Mouse (Mus musculus) midbrain, postnatal 0 days (tissue): ENCODE data around the gene Hsph1. TPM values are rescaled to one million over a fixed set of nuclear protein-coding genes. Genes with fewer than 3 reads are reported as not detected.

Source experiments
- ATAC-seq: fragments of 200-750 bp; cut with Nextera tagmentation; 2 replicates; pipeline ENCODE4 v1.8.0; 2017; ENCODE audit warnings: moderate number of reproducible peaks, mild to moderate bottlenecking, moderate TSS enrichment, moderate library complexity; ENCODE audit not compliant: low FRiP score
- DNase-seq: peaks from one replicate; pipeline ENCODE4 v3.0.0-alpha.2; 2015; ENCODE audit warnings: low spot score
- H3K27ac ChIP-seq: fragments of 300-500 bp; sonication (generic); 2 replicates; pipeline ENCODE4 v1.5.1; 2014; ENCODE audit warnings: low read depth, mild to moderate bottlenecking, low read length, mixed read lengths
- H3K27me3 ChIP-seq: fragments of 300-500 bp; sonication (generic); 2 replicates; pipeline ENCODE4 v1.6.1; 2014; ENCODE audit warnings: low read length, control low read depth, mixed read lengths; ENCODE audit not compliant: insufficient read depth
- H3K36me3 ChIP-seq: fragments of 300-500 bp; sonication (generic); 2 replicates; pipeline ENCODE4 v1.6.1; 2014; ENCODE audit warnings: low read length, control low read depth, mixed read lengths; ENCODE audit not compliant: insufficient read depth
- H3K4me1 ChIP-seq: fragments of 300-500 bp; sonication (generic); 2 replicates; pipeline ENCODE4 v1.6.1; 2014; ENCODE audit warnings: mild to moderate bottlenecking, control low read depth, antibody characterized with exemption, low read length, mixed read lengths; ENCODE audit not compliant: insufficient read depth
- H3K4me2 ChIP-seq: fragments of 300-500 bp; sonication (generic); 2 replicates; pipeline ENCODE4 v1.6.1; 2014; ENCODE audit warnings: low read depth, mild to moderate bottlenecking, low read length, mixed read lengths; ENCODE audit not compliant: poor library complexity, severe bottlenecking
- H3K4me3 ChIP-seq: fragments of 300-500 bp; sonication (generic); 2 replicates; pipeline ENCODE4 v1.5.1; 2014; ENCODE audit warnings: low read depth, mild to moderate bottlenecking, low read length, moderate library complexity
- H3K9ac ChIP-seq: fragments of 300-500 bp; sonication (generic); replicated peaks from 2 replicates; pipeline ENCODE4 v1.6.1; 2014; ENCODE audit warnings: mild to moderate bottlenecking, low read length, moderate library complexity, mixed read lengths; ENCODE audit not compliant: poor library complexity, severe bottlenecking
- H3K9me3 ChIP-seq: fragments of 300-500 bp; sonication (generic); 2 replicates; pipeline ENCODE4 v1.6.1; 2016; ENCODE audit warnings: low read length, control low read depth
- CTCF ChIP-seq: IDR thresholded peaks from 2 replicates; pipeline ENCODE4 v1.5.1; 2016; ENCODE audit warnings: antibody characterized with exemption, mild to moderate bottlenecking
- WGBS: fragments of 180-500 bp; shearing (Covaris S2); extraction: QIAGEN DNeasy Blood & Tissue Kit; methylation state at CpG from one replicate; pipeline ENCODE4 v1.1.7; 2014; 5-methylcytosine and 5-hydroxymethylcytosine counted together
- polyA plus RNA-seq: library from polyadenylated mRNA; unstranded; fragments of >200 nt; fragmentation: Nextera tagmentation; extraction: Ambion mirVana; gene quantifications from 2 replicates; pipeline ENCODE4 v1.2.1, GENCODE M21; 2015
- total RNA-seq: library from RNA; depleted of rRNA; stranded (reverse); fragments of >200 nt; gene quantifications from 2 replicates; pipeline ENCODE4 v1.2.3, GENCODE M21; 2014

Gene Hsph1
- total and polyA plus RNA-seq, 2 experiments from 2014 or later, result 28.5 to 74.1 TPM

- 60% methylated on average over 7 of the region's 7 CpGs for WGBS
- Histone ChIP-seq H3K9me3 (no peaks in the 10 kb centered on the region), H3K9ac (no peak overlapping the region), H3K27ac (peak overlapping the region; percentile 7; the same call in 1 of the 2 replicates), H3K4me1 (no peaks in the 10 kb centered on the region), H3K4me3 (no peak overlapping the region), H3K4me2 (no peak overlapping the region), H3K27me3 (no peaks in the 10 kb centered on the region), H3K36me3 (no peaks in the 10 kb centered on the region)
- DNase-seq, result no peak
- ATAC-seq, result no peak
- no peak for TF ChIP-seq CTCF
Observed at GRCm38 (mm10) chr5:149588814-149589534, 47.2 kb downstream of the Hsph1 start.

- no peak overlapping the region for H3K4me2 ChIP-seq
- no peaks in the 10 kb centered on the region for H3K36me3 ChIP-seq
- H3K4me3 ChIP-seq, result no peak overlapping the region
- DNase-seq (no peak), ATAC-seq (no peak)
- TF ChIP-seq CTCF, result no peak
- H3K27me3 ChIP-seq, result no peaks in the 10 kb centered on the region
- H3K9ac ChIP-seq, result no peak overlapping the region
- WGBS, result 87% methylated on average over 11 of the region's 11 CpGs
- no peaks in the 10 kb centered on the region for H3K9me3 ChIP-seq
- no peak overlapping the region for H3K27ac ChIP-seq
- H3K4me1 ChIP-seq, result no peaks in the 10 kb centered on the region
Observed at GRCm38 (mm10) chr5:149587327-149587895, 48.8 kb downstream of the Hsph1 start.

- Histone ChIP-seq H3K27ac (no peak overlapping the region), H3K4me3 (no peak overlapping the region), H3K36me3 (no peaks in the 10 kb centered on the region), H3K9me3 (no peaks in the 10 kb centered on the region), H3K4me2 (no peak overlapping the region), H3K4me1 (no peaks in the 10 kb centered on the region), H3K9ac (no peak overlapping the region), H3K27me3 (no peaks in the 10 kb centered on the region)
- DNase-seq (no peak), ATAC-seq (no peak)
- TF ChIP-seq CTCF, result no peak; the same call in 1 of the 2 replicates
- 44% methylated on average over 10 of the region's 10 CpGs for WGBS
Observed at GRCm38 (mm10) chr5:149585910-149586309, 50.3 kb downstream of the Hsph1 start.

GRCm38 (mm10) chr5:149585231-149585630 lies 50.9 kb downstream of the Hsph1 start:
- Histone ChIP-seq H3K4me1 (no peaks in the 10 kb centered on the region), H3K27ac (no peak overlapping the region), H3K36me3 (no peaks in the 10 kb centered on the region), H3K4me3 (no peak overlapping the region), H3K27me3 (no peaks in the 10 kb centered on the region), H3K9ac (no peak overlapping the region), H3K9me3 (no peaks in the 10 kb centered on the region), H3K4me2 (no peak overlapping the region)
- no peak for ATAC-seq
- no peak for TF ChIP-seq CTCF
- DNase-seq, result no peak
- WGBS, result 79% methylated on average over 1 of the region's 1 CpGs

GRCm38 (mm10) chr5:149584154-149584655 lies 52.0 kb downstream of the Hsph1 start:
- WGBS, result 61% methylated on average over 8 of the region's 8 CpGs
- DNase-seq (no peak), ATAC-seq (no peak; the same call in 1 of the 2 replicates)
- no peaks in the 10 kb centered on the region for H3K4me1 ChIP-seq
- H3K27me3 ChIP-seq, result no peaks in the 10 kb centered on the region
- H3K4me3 ChIP-seq, result no peak overlapping the region
- no peaks in the 10 kb centered on the region for H3K36me3 ChIP-seq
- no peaks in the 10 kb centered on the region for H3K9me3 ChIP-seq
- H3K4me2 ChIP-seq, result no peak overlapping the region
- no peak overlapping the region for H3K27ac ChIP-seq
- H3K9ac ChIP-seq, result no peak overlapping the region
- no peak for TF ChIP-seq CTCF

- ATAC-seq, result no peak
- Histone ChIP-seq H3K4me1 (no peaks in the 10 kb centered on the region), H3K27me3 (no peaks in the 10 kb centered on the region), H3K27ac (0 out of 2 replicates have a peak overlapping the region, but pooled peaks have one; percentile 12), H3K9ac (no peak overlapping the region), H3K4me3 (no peak overlapping the region), H3K4me2 (no peak overlapping the region), H3K36me3 (no peaks in the 10 kb centered on the region), H3K9me3 (no peaks in the 10 kb centered on the region)
- TF ChIP-seq CTCF, result no peak
- no peak for DNase-seq
- 32% methylated on average over 8 of the region's 8 CpGs for WGBS
Observed at GRCm38 (mm10) chr5:149583507-149583906, 52.7 kb downstream of the Hsph1 start.
